Mouse (Mus musculus) brain, embryonic 18.5 days (tissue): ENCODE measurements around the gene Entpd7.

Source experiments
- DNase-seq: peaks from one replicate; pipeline ENCODE4 v3.0.0-alpha.2; 2012; ENCODE audit warnings: low read depth, low spot score

Entpd7 gene

GRCm38 (mm10) chr19:43674316-43674689 lies 15.2 kb upstream of the Entpd7 start:
- no peak for DNase-seq

DNA sequence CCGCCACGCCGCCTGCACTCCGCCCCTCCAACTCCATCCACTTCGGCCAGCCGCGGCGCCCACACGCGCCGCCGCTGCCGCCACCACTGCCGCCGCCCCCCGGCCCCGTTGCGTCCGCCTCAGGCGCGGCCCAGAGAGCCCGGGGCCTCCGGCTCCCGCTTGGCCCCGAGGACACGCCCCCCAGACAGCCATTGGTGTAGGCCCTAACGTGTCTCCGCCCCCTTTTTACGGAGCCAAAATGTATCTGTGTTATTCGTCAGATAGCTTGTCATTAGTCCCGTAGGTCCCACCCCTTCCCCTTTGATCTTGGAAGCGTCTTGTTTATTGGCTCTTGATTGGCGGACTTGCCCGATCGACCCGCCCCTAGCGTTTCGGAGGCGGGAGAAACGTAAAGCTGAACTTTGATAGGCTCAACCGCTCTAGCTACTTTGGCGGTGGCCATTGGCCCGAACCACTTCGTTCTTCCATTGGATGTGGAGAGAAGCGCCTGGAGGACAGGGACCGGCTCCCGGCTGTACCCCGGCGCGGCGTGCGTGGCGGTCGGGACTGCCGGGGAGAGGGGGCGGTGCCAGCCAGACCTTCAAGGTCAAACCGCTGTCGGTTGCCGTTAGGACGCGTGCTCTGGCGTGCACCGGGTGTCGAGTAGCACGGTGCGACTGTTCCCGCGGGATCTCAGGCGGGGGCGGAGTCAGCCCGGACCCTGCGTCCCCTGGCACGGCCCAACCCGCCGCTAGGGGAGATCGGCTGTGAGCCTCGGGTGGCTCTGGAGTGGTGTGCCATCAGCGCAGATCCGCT lies 14.5 kb upstream of the Entpd7 start, which contains the start of gene Slc25a28:
Gene Slc25a28 (minus strand): TSS at position 152 of the 795 bp plus-strand sequence.
- peak; percentile 100 for DNase-seq

- DNase-seq = no peak
Observed at GRCm38 (mm10) chr19:43675525-43676400, 13.7 kb upstream of the Entpd7 start.

- no peak for DNase-seq
Observed at GRCm38 (mm10) chr19:43678467-43679003, 10.9 kb upstream of the Entpd7 start.

DNA sequence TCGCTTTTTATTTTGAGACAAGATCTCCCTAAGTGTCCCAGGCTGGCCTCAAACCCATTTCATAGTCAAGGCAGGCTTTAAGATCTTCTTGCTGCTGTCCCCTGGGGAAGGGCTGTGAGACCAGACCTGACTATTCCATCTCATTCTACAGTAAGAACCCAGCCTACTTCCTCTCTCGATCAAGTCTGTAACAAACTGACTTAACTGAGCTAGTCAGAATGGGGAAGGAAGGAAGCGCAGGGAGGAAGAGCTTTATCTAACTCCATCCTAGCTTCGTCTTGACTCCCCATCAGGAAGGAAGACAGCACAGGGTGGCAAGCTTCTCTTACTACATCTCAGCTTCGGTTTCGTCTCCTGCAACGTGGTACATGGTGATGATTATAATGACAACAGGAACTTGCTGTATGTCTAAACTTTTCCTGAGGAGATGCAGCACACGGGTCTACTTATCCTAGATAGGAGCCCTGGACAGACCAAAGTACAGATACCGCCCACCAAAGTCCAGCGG lies 9.9 kb upstream of the Entpd7 start:
- DNase-seq = no peak

DNA sequence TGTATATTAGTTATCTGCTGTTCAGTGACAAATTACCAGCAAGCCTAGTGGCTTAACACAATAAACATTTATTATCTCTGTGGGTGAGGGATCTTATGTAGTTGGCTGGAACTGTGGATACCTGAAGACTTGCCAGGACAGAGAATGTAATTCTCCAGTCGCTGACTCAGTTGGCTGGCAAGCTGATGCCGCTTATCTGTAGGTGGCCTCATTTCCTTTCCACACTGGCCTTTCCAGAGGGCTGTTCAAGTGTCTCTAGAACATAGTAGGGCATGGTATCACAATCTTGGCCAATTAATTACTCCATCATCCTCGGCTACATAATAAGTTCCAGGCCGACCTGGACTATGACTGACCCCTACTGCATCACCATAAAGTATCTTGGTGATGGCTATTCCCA lies 7.9 kb upstream of the Entpd7 start:
- DNase-seq = no peak

DNA sequence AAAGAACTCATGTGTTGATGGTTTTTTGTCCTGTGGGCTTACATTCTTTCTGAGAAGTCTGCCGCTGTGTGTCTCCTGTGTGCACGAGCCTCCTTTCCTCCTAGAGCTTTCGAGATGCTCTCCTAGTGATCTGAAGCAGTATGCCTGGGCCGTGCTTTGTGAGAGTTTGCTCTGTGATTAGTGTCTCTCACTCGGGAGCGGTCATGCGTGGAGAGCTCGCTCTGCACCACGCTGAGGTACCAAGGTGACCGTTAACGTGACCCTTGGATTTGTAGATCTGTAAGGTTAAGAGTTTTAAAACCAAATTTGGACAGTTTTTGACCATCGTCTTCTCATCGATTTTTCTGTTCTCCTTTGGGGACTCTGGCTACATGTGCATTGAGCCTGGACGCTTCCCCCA lies 3.3 kb downstream of the Entpd7 start:
- no peak for DNase-seq

DNA sequence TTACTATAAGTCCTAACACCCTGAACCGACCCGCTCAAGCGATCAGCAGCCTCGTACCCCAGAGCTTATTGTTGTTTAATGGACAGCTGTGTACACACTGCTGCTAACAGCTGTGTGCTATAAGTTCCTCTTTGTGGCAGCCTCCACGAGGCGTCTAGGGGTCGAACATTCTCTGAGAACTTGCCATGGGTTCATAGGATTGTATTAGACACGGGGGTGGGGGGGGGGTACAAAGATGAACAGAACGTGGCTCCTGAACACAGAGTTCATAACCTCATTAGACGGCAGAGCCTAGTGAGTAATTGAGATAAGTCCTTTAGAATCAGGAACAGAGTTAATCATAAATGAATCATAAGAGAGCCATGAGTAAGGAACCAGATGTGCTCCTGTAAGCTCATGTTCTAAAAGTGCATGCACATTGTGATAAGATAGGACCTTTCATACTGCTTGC lies 6.1 kb downstream of the Entpd7 start:
- DNase-seq = no peak

GRCm38 (mm10) chr19:43697666-43698370 lies 8.3 kb downstream of the Entpd7 start:
- DNase-seq = no peak

GRCm38 (mm10) chr19:43699021-43699762 lies 9.7 kb downstream of the Entpd7 start:
- no peak for DNase-seq

- no peak for DNase-seq
Observed at GRCm38 (mm10) chr19:43699763-43700155, 10.3 kb downstream of the Entpd7 start.

DNA sequence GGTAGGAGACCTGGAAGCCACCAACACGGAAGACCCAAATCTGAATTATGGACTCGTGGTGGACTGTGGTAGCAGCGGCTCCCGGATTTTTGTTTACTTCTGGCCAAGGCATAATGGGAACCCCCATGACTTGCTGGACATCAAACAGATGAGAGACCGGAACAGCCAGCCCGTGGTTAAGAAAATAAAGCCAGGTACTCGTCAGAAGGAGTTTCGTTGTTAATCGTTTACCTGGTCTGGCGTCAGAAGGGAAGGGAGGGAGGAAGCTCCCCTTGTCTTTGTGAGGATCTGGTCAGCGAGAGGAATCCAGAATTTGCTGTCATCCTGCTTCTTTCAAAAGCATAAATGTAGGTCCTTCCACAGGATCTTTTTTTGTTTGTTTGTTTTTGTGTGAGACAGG lies 14.7 kb downstream of the Entpd7 start:
- no peak for DNase-seq

DNA sequence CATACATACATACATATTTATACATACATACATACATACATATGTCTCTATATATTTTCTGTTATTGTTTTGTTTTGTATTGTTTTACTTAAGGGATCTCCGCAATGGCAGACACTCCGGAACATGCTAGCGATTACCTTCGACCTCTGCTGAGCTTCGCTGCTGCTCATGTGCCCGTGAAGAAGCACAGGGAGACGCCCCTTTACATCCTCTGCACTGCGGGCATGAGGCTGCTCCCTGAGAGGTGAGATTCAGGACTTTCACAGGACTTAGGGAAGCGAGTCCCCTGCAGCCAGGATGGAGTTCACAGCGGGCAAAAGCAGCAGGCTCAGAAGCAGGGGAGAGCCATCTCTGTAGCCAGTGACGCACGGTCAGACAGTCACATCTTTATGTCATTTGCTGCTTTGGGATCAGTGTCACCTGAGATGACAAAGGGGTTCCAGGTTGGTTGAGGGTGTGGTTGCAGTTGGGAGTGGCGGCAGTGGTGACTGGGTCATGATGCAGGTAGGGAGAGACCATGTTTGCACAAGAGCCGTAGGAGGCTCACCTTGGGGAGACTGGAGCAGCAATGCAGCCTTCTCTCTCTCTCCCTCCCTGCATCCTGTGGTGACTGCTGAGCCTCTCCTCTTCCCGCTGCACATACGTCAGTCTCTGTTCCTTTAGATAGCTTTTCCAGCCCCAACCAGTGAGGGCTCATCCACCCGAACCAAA lies 15.5 kb downstream of the Entpd7 start:
- no peak for DNase-seq

DNA sequence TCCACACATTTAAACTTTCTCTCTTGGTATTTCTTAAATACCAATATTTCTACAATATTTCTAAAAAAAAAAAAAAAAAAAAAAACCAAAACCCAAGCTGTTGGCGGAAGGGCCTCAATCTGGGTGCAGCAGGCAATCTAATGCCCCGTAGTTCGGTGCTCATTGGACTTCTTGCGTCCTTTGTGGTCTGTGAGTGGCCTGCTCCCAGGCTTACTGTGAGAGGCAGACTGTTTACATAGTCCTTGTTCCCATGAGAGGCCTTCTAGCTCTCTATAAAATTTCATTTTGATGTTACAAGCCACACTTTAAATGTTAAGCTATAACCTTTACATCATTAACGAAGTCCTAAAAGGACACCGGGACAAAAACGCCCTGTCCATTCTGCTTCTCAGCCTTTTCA lies 18.7 kb downstream of the Entpd7 start:
- no peak for DNase-seq

DNA sequence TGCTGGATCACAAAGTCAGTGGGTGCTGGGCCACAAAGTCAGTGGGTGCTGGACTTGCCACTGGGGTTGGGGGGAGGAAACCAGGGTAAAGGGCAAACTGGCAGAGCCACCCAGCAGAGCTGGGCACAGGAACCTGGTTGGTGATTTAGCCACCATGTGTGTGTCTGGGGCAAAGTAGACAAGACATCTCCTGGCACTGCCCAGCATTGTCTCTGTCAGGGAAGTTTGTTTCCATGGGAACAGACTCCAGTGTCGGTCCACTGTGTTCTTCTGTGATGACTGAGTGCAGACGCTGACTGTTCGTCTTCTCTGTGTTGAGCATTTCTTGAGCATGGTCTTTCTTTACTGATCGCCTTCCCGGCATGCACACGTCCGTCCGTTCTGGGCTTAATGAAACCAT lies 19.8 kb downstream of the Entpd7 start:
- DNase-seq = no peak

GRCm38 (mm10) chr19:43711159-43711916 lies 21.9 kb downstream of the Entpd7 start:
- no peak for DNase-seq

GRCm38 (mm10) chr19:43711971-43712370 lies 22.5 kb downstream of the Entpd7 start:
- DNase-seq = no peak

GRCm38 (mm10) chr19:43720061-43720460 lies 30.6 kb downstream of the Entpd7 start:
- DNase-seq = no peak

DNA sequence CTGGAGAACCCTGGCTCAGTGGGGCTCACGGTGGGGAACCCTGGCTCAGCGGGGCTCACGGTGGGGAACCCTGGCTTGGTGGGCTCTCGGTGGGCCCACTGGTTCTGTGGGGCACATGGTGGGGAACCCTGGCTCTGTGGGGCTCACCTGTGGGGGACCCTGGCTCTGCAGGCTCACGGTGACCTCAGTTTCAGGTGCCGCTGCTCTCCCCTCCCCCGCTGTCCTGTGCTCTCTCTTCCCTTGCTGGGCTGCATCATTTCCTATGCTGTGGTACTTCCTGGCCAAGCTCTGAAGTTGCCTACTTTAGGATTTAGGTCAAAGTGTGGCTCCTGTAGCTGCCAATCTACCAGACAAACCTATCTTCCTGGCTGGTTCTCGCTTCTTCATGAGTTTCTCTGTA lies 33.4 kb downstream of the Entpd7 start:
- no peak for DNase-seq
